Mouse (Mus musculus): ENCODE results near the gene Pax8. TPM values are rescaled to one million over a fixed set of nuclear protein-coding genes. Genes with fewer than 3 reads are reported as not detected.

The Pax8 gene
- total and polyA plus RNA-seq, 3 experiments, result 0.27 TPM; not detected in 2

DNA sequence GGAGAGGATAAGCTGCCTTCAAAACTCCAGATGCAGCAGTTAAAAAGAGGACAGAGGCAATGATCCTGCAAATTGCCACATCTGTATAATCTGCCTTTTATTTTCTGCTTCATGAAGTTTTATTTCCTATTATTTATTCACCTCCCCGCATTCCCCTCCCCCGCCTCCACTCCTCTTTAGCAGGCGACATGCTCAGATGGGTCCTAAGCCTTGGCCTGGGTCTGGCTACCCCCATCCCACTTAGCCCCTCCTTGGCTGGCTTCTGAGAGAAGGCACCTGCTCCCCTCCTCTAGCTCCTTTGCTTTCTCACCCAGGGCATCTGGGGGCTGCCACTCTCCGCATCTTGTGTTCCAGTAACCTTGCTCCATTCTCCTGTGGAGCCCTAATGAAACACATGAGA is 61.7 kb downstream of the Pax8 start:
- ATAC-seq (ENCODE audit: extremely low read depth, insufficient number of reproducible peaks, low FRiP score, poor library complexity, severe bottlenecking), result no peak
- no peaks in the 10 kb centered on the region for H3K9me3 ChIP-seq (replicated peaks)
- peaks cover 2% of the 10 kb centered on the region for H3K27me3 ChIP-seq (ENCODE audit: insufficient read depth, low read length)
- no peaks in the 10 kb centered on the region for H3K4me1 ChIP-seq (ENCODE audit: insufficient read depth, low read depth, low read length)
- DNase-seq (ENCODE audit: low spot score), result no peak
- no peak overlapping the region for H3K4me3 ChIP-seq (ENCODE audit: low read depth, low read length)
- TF ChIP-seq GATA1 (IDR thresholded peaks at IDR 0.05; ENCODE audit: borderline replicate concordance, low read length) (no peak), CTCF (IDR thresholded peaks at IDR 0.05; ENCODE audit: low read depth, low read length) (no peak), TAL1 (conservative IDR thresholded peaks at IDR 0.05; ENCODE audit: low read depth, low read length) (no peak), POLR2AphosphoS5 (IDR thresholded peaks at IDR 0.05; ENCODE audit: insufficient replicate concordance, low read depth, low read length) (no peak), GATA2 (IDR thresholded peaks at IDR 0.05; ENCODE audit: borderline replicate concordance, low read depth, low read length) (no peak)
- H3K36me3 ChIP-seq (replicated peaks), result no peaks in the 10 kb centered on the region

DNA sequence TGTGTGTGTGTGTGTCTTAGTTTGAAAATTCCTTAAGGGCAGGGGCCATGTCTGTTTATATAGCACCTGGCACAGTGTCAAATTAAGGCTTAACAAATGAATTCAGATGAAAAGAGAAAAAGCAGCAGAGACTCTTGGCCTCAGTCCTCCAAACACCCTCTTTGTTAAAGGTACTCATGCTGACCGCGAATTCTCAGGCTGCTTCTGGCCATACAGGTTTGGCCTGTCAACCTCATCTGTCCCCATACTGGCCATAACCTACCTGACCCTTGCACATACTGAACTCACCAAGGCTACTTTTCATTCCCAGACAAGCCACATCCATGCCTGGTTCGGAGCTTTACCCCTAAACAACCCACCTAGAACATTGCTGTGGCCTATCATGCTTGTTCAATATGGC is 62.2 kb downstream of the Pax8 start:
- Histone ChIP-seq H3K27me3 (ENCODE audit: insufficient read depth, low read length) (peaks cover 2% of the 10 kb centered on the region), H3K9me3 (replicated peaks) (no peaks in the 10 kb centered on the region), H3K4me1 (ENCODE audit: insufficient read depth, low read depth, low read length) (no peaks in the 10 kb centered on the region), H3K36me3 (replicated peaks) (no peaks in the 10 kb centered on the region), H3K4me3 (ENCODE audit: low read depth, low read length) (no peak overlapping the region)
- DNase-seq (ENCODE audit: low spot score) (no peak), ATAC-seq (ENCODE audit: extremely low read depth, insufficient number of reproducible peaks, low FRiP score, poor library complexity, severe bottlenecking) (no peak)
- TF ChIP-seq CTCF (IDR thresholded peaks at IDR 0.05; ENCODE audit: low read depth, low read length) (no peak), GATA1 (IDR thresholded peaks at IDR 0.05; ENCODE audit: borderline replicate concordance, low read length) (no peak)

DNA sequence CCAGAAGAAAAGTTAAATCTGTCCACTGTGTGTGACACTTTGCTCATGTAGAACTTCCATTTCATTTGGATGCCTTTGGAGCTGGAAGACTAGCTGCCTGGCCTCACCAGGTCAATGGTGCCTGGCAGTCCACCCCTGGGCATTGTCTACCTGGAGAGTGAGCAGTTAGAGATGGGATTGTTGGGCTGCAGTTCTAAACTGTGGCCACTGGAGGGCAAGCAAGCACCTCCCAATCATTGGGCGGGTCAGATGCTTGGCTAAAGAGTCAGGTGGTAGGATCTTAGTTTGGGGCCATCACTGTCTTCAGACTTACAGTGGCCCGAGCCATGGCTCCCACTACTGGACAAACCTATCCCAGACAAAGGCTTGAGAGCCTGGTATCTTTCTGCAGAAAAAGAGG is 66.2 kb downstream of the Pax8 start:
- H3K4me1 ChIP-seq (ENCODE audit: insufficient read depth, low read depth, low read length), result no peaks in the 10 kb centered on the region
- DNase-seq (ENCODE audit: low spot score) (peak; percentile 47), ATAC-seq (ENCODE audit: extremely low read depth, insufficient number of reproducible peaks, low FRiP score, poor library complexity, severe bottlenecking) (no peak)
- H3K9me3 ChIP-seq (replicated peaks), result no peaks in the 10 kb centered on the region
- TF ChIP-seq POLR2AphosphoS5 (IDR thresholded peaks at IDR 0.05; ENCODE audit: insufficient replicate concordance, low read depth, low read length) (no peak), GATA2 (IDR thresholded peaks at IDR 0.05; ENCODE audit: borderline replicate concordance, low read depth, low read length) (no peak), CTCF (IDR thresholded peaks at IDR 0.05; ENCODE audit: low read depth, low read length) (peak; percentile 55; the same call in 1 of the 2 replicates)
- peaks cover 2% of the 10 kb centered on the region for H3K27me3 ChIP-seq (ENCODE audit: insufficient read depth, low read length)
- H3K4me3 ChIP-seq (ENCODE audit: low read depth, low read length), result no peak overlapping the region
- H3K36me3 ChIP-seq (replicated peaks), result no peaks in the 10 kb centered on the region

DNA sequence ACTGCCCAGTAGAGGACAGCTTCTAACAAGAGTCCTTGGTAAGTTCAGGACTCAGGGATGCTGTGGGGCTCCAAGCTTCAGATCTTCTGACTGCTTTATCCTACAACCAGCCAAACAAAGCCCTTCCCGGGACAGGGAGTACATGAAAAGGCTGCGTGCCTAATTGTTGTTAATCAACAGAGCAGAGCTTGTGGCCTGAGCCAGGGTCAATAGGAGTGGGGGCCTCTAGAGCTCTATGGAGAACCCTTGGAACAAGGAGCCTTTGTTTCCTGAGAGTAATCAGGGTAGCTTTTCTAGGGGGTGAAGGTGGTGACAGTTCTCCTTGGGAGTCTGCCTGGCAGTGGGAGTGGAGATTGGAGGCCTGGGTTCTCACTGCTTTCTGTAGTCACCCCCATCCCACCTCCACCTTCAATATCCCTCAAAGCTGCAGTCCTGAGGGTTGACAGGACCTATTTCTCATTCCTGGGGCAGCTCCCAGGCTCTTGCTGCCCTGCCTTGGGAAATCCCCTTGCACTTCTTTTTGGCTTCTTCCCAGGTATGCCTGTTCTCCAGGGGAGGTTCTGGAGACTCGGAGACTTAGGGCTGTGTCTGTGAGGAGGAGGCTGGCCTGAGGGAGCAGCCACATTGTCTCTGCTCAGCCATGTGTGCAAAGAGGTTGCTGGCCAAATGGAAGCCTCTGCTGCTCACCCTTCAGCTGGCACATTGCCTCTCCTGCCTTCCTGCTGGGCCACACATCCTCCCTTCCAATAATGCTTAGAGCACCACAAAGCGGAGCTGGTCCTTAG is 67.5 kb downstream of the Pax8 start:
- DNase-seq (ENCODE audit: low spot score), result no peak
- no peak for TF ChIP-seq TAL1 (conservative IDR thresholded peaks at IDR 0.05; ENCODE audit: low read depth, low read length)
- no peak for TF ChIP-seq GATA1 (IDR thresholded peaks at IDR 0.05; ENCODE audit: borderline replicate concordance, low read length)
- TF ChIP-seq CTCF (IDR thresholded peaks at IDR 0.05; ENCODE audit: low read depth, low read length), result no peak
- no peak for TF ChIP-seq POLR2AphosphoS5 (IDR thresholded peaks at IDR 0.05; ENCODE audit: insufficient replicate concordance, low read depth, low read length)
- TF ChIP-seq GATA2 (IDR thresholded peaks at IDR 0.05; ENCODE audit: borderline replicate concordance, low read depth, low read length), result no peak
- no peaks in the 10 kb centered on the region for H3K4me1 ChIP-seq (ENCODE audit: insufficient read depth, low read depth, low read length)
- H3K4me3 ChIP-seq (ENCODE audit: low read depth, low read length), result no peak overlapping the region
- no peaks in the 10 kb centered on the region for H3K36me3 ChIP-seq (replicated peaks)
- H3K27me3 ChIP-seq (ENCODE audit: insufficient read depth, low read length), result peaks cover 2% of the 10 kb centered on the region
- no peaks in the 10 kb centered on the region for H3K9me3 ChIP-seq (replicated peaks)
- ATAC-seq (ENCODE audit: extremely low read depth, insufficient number of reproducible peaks, low FRiP score, poor library complexity, severe bottlenecking), result no peak

DNA sequence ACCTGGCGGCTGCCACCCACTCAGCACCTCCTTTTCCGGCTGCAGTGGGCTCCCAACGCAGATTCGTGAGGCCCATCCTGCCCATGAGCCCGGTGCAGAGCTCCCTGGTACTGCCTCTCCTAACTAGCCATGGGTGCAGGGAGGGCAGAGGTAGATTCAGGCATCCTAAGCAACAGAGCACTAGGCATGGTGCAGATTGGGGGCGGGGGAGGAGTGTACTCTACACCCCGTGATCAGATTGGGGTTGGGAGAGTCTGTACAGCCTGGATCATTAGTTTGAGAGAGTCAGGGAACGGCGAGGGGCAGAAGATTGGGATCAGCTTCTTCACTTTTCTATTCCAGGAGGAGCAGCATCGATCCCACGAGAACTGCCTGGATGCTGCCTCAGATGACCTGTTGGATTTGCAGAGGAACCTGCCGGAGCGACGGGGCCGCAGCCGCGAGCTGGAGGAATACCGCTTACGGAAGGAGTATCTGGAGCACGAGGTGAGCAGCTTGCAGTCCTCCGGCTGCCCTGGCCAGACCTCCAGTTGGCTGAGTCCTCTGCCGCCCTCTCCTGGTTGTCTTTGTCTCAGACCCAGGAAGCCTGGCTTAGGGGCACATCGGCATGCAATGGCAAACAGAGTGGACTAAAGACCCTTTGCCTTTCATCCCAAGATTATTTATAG is 69.9 kb downstream of the Pax8 start:
- Histone ChIP-seq H3K36me3 (replicated peaks) (no peaks in the 10 kb centered on the region), H3K9me3 (replicated peaks) (no peaks in the 10 kb centered on the region), H3K27me3 (ENCODE audit: insufficient read depth, low read length) (no peaks in the 10 kb centered on the region; the same call in none of the 2 replicates), H3K4me1 (ENCODE audit: insufficient read depth, low read depth, low read length) (no peaks in the 10 kb centered on the region), H3K4me3 (ENCODE audit: low read depth, low read length) (no peak overlapping the region)
- no peak for TF ChIP-seq TAL1 (conservative IDR thresholded peaks at IDR 0.05; ENCODE audit: low read depth, low read length)
- TF ChIP-seq CTCF (IDR thresholded peaks at IDR 0.05; ENCODE audit: low read depth, low read length), result no peak
- TF ChIP-seq GATA2 (IDR thresholded peaks at IDR 0.05; ENCODE audit: borderline replicate concordance, low read depth, low read length), result no peak
- TF ChIP-seq POLR2AphosphoS5 (IDR thresholded peaks at IDR 0.05; ENCODE audit: insufficient replicate concordance, low read depth, low read length), result no peak
- TF ChIP-seq GATA1 (IDR thresholded peaks at IDR 0.05; ENCODE audit: borderline replicate concordance, low read length), result no peak
- no peak for ATAC-seq (ENCODE audit: extremely low read depth, insufficient number of reproducible peaks, low FRiP score, poor library complexity, severe bottlenecking)
- no peak for DNase-seq (ENCODE audit: low spot score)

DNA sequence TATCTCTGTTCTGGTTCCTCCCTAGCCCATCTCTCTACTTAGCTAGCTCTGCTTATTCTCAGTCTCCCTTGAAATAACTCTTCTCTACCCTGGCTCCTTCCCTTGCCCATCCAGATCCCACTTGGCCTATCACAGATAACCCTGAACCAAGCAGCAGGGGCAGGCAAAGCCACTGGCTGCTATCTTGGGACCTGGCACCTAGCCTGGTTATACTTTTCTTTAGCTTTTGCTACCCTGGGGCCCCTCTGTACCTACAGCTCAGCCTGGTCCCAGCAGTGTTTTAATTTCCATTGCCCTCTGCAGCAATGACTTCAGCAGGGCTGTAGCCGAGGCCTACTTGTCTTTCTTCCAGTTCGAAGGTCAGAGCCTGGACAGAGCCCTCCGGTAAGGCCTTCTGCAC is 74.7 kb downstream of the Pax8 start:
- no peaks in the 10 kb centered on the region for H3K36me3 ChIP-seq (replicated peaks)
- no peak for ATAC-seq (ENCODE audit: extremely low read depth, insufficient number of reproducible peaks, low FRiP score, poor library complexity, severe bottlenecking)

More for the DNA sequence above, 74.7 kb downstream of the Pax8 start:
- no peak for DNase-seq (ENCODE audit: low spot score)
- Histone ChIP-seq H3K9me3 (replicated peaks) (no peaks in the 10 kb centered on the region), H3K27me3 (ENCODE audit: insufficient read depth, low read length) (no peaks in the 10 kb centered on the region; the same call in 1 of the 2 replicates), H3K4me3 (ENCODE audit: low read depth, low read length) (no peak overlapping the region), H3K4me1 (ENCODE audit: insufficient read depth, low read depth, low read length) (no peaks in the 10 kb centered on the region)
- TF ChIP-seq GATA2 (IDR thresholded peaks at IDR 0.05; ENCODE audit: borderline replicate concordance, low read depth, low read length), result no peak
- no peak for TF ChIP-seq POLR2AphosphoS5 (IDR thresholded peaks at IDR 0.05; ENCODE audit: insufficient replicate concordance, low read depth, low read length)
- TF ChIP-seq TAL1 (conservative IDR thresholded peaks at IDR 0.05; ENCODE audit: low read depth, low read length), result no peak
- no peak for TF ChIP-seq GATA1 (IDR thresholded peaks at IDR 0.05; ENCODE audit: borderline replicate concordance, low read length)
- no peak for TF ChIP-seq CTCF (IDR thresholded peaks at IDR 0.05; ENCODE audit: low read depth, low read length)

Data from G1E (cell line).